ENCODE assay signal across 9 mouse cellular contexts in genomic region chr3:63570607-63571353, GRCm38 (mm10).
A peak's percentile ranks its signal among the peaks of the same experiment; 100 is the strongest.
DNase-seq lines count a peak whose midpoint lies in the region; ATAC-seq and TF ChIP-seq lines count a peak whose summit lies in the region.
"Had no signal": no experiment of that assay in that cellular context is flagged by ENCODE, and none has a peak within 500 bp of the region (broad histone marks: within the 10 kb centered on the region; RNA-seq: fewer than 3 reads in every experiment).

No protein-coding gene starts in this region.

- peak; percentile 31 to 64 for DNase-seq in heart, adult 2 months
- DNase-seq in cerebellum, postnatal 25 days, result peak; percentile 77 to 85
- DNase-seq in gastrocnemius, postnatal 10 days, result peak; percentile 61
- DNase-seq in neural tube, embryonic 10.5 days (ENCODE audit: extremely low spot score, low spot score), result peak; percentile 83
- DNase-seq in testis, postnatal 10 days (ENCODE audit: low spot score), result peak; percentile 84

- H3K4me3 ChIP-seq in heart, adult 2 months, result no peak overlapping the region
- no peak overlapping the region for H3K4me3 ChIP-seq in heart, embryonic 11.5 days (ENCODE audit: low read depth, low read length)
- H3K4me3 ChIP-seq in kidney, embryonic 14.5 days (ENCODE audit: low read length), result no peak overlapping the region
- no peak overlapping the region for H3K4me3 ChIP-seq in limb, embryonic 13.5 days
- H3K4me3 ChIP-seq: myocyte had no signal

- TF ChIP-seq POLR2A in heart, adult 2 months (IDR thresholded peaks at IDR 0.05; ENCODE audit: insufficient read depth, low read depth, low read length), result no peak

- H3K79me2 ChIP-seq in heart, adult 2 months (replicated peaks; ENCODE audit: control insufficient read depth, insufficient read depth, low read length), result no peaks in the 10 kb centered on the region

- H3K9ac ChIP-seq in heart, adult 2 months (ENCODE audit: low read depth, low read length), result no peak overlapping the region
- no peak overlapping the region for H3K9ac ChIP-seq in heart, embryonic 11.5 days (ENCODE audit: low read depth, low read length)
- no peak overlapping the region for H3K9ac ChIP-seq in kidney, embryonic 14.5 days (ENCODE audit: low read depth, low read length)
- no peak overlapping the region for H3K9ac ChIP-seq in limb, embryonic 13.5 days

- H3K4me1 ChIP-seq in heart, adult 2 months (ENCODE audit: control insufficient read depth, insufficient read depth, low read length), result no peaks in the 10 kb centered on the region
- H3K4me1 ChIP-seq in heart, embryonic 11.5 days (ENCODE audit: control insufficient read depth, insufficient read depth, low read length), result no peaks in the 10 kb centered on the region
- H3K4me1 ChIP-seq in kidney, embryonic 14.5 days (ENCODE audit: control insufficient read depth, insufficient read depth, low read length), result no peaks in the 10 kb centered on the region
- no peaks in the 10 kb centered on the region for H3K4me1 ChIP-seq in limb, embryonic 13.5 days

- no peaks in the 10 kb centered on the region for H3K9me3 ChIP-seq in heart, embryonic 11.5 days (replicated peaks; ENCODE audit: control insufficient read depth, low read length)
- H3K9me3 ChIP-seq in kidney, embryonic 14.5 days (ENCODE audit: control insufficient read depth, low read length), result no peaks in the 10 kb centered on the region
- no peaks in the 10 kb centered on the region for H3K9me3 ChIP-seq in limb, embryonic 13.5 days

- 40% methylated on average over 7 of the region's 7 CpGs for WGBS in heart, adult 2 months
- 51% methylated on average over 7 of the region's 7 CpGs for WGBS in heart, embryonic 11.5 days (ENCODE audit: insufficient replicate concordance)
- 41% methylated on average over 7 of the region's 7 CpGs for WGBS in kidney, embryonic 14.5 days
- 50% methylated on average over 7 of the region's 7 CpGs for WGBS in limb, embryonic 13.5 days

- no peak overlapping the region for H3K27ac ChIP-seq in heart, adult 2 months
- no peak overlapping the region for H3K27ac ChIP-seq in heart, embryonic 11.5 days (ENCODE audit: low read depth, low read length)
- no peak overlapping the region for H3K27ac ChIP-seq in kidney, embryonic 14.5 days (ENCODE audit: low read depth, low read length)
- no peak overlapping the region for H3K27ac ChIP-seq in limb, embryonic 13.5 days

- H3K27me3 ChIP-seq in heart, adult 2 months (ENCODE audit: control insufficient read depth, insufficient read depth, low read length), result no peaks in the 10 kb centered on the region
- no peaks in the 10 kb centered on the region for H3K27me3 ChIP-seq in heart, embryonic 11.5 days (ENCODE audit: control insufficient read depth, insufficient read depth, low read length)
- H3K27me3 ChIP-seq in kidney, embryonic 14.5 days (ENCODE audit: control insufficient read depth, insufficient read depth, low read length), result no peaks in the 10 kb centered on the region
- 0 out of 2 replicates have a peak, but pooled peaks cover 2% of the 10 kb centered on the region for H3K27me3 ChIP-seq in limb, embryonic 13.5 days

- H3K4me2 ChIP-seq in heart, embryonic 11.5 days, result no peak overlapping the region
- no peak overlapping the region for H3K4me2 ChIP-seq in kidney, embryonic 14.5 days (replicated peaks; ENCODE audit: low read depth, low read length)
- no peak overlapping the region for H3K4me2 ChIP-seq in limb, embryonic 13.5 days (replicated peaks)

- intact Hi-C loops in heart, adult 2 months (cut with DNase I), result loop anchor here (1.0 kb wide), 1 partner anchor 298 kb away; no protein-coding TSS in a partner anchor

- H3K36me3 ChIP-seq in heart, adult 2 months (ENCODE audit: control insufficient read depth, insufficient read depth, low read length), result no peaks in the 10 kb centered on the region
- no peaks in the 10 kb centered on the region for H3K36me3 ChIP-seq in heart, embryonic 11.5 days (ENCODE audit: control insufficient read depth, insufficient read depth, low read length)
- no peaks in the 10 kb centered on the region for H3K36me3 ChIP-seq in kidney, embryonic 14.5 days (ENCODE audit: control insufficient read depth, insufficient read depth, low read length)
- no peaks in the 10 kb centered on the region for H3K36me3 ChIP-seq in limb, embryonic 13.5 days

- TF ChIP-seq CTCF in heart, adult 2 months (IDR thresholded peaks at IDR 0.05), result peak; percentile 90

- no peak for ATAC-seq in heart, embryonic 11.5 days (replicated peaks; ENCODE audit: insufficient number of reproducible peaks, low FRiP score, low TSS enrichment)
- peak; percentile 89 for ATAC-seq in kidney, embryonic 14.5 days (ENCODE audit: low FRiP score, low TSS enrichment)
- peak; percentile 61 for ATAC-seq in limb, embryonic 13.5 days (ENCODE audit: low FRiP score, low read depth)

- TF ChIP-seq EP300 in heart, adult 2 months (IDR thresholded peaks at IDR 0.05; ENCODE audit: insufficient read depth, low read depth, low read length), result no peak
